Mouse (Mus musculus): ENCODE data around the gene Ccpg1. TPM values are rescaled to one million over a fixed set of nuclear protein-coding genes. Genes with fewer than 3 reads are reported as not detected.

Ccpg1 gene
- polyA plus RNA-seq, 1 experiment from 2014 or later: 17.1 TPM

DNA sequence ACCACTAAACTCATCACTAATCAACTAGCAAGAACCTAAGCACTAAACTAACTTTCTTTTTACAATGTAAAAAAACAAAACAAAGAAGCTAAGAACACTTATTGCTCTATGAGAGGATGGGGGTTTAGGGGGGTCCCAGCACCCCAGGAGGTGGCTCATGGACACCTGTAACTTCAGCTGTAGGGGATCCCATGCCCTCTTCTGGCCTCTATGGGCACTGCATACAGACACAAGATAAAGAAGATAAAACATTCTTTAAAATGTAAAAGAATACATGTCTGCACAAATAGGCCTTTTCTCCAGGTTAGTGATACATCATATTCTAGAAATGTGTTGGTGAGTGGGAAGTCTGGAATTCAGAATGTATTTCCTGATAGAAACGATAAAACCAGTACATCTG is 48.2 kb downstream of the Ccpg1 start:
- DNase-seq (ENCODE audit: low spot score): no peak
- Histone ChIP-seq H3K4me1 (no peaks in the 10 kb centered on the region), H3K27me3 (replicated peaks; ENCODE audit: low read depth, poor library complexity, severe bottlenecking) (no peaks in the 10 kb centered on the region), H3K9me3 (no peaks in the 10 kb centered on the region), H3K36me3 (replicated peaks) (peaks cover 63% of the 10 kb centered on the region), H3K27ac (replicated peaks) (no peak overlapping the region), H3K4me3 (no peak overlapping the region)
- WGBS: 100% methylated on average over 1 of the region's 1 CpGs

GRCm38 (mm10) chr9:73039222-73039945 is 54.2 kb downstream of the Ccpg1 start:
- H3K36me3 ChIP-seq (replicated peaks): peaks cover 9% of the 10 kb centered on the region
- H3K27ac ChIP-seq (replicated peaks): peak overlapping the region; percentile 88
- no peaks in the 10 kb centered on the region for H3K9me3 ChIP-seq
- WGBS: under 1% methylated on average over 49 of the region's 49 CpGs
- H3K4me3 ChIP-seq: peak overlapping the region; percentile 89
- no peaks in the 10 kb centered on the region for H3K27me3 ChIP-seq (replicated peaks; ENCODE audit: low read depth, poor library complexity, severe bottlenecking)
- peak; percentile 95 for DNase-seq (ENCODE audit: low spot score)
- H3K4me1 ChIP-seq: peaks cover 22% of the 10 kb centered on the region

DNA sequence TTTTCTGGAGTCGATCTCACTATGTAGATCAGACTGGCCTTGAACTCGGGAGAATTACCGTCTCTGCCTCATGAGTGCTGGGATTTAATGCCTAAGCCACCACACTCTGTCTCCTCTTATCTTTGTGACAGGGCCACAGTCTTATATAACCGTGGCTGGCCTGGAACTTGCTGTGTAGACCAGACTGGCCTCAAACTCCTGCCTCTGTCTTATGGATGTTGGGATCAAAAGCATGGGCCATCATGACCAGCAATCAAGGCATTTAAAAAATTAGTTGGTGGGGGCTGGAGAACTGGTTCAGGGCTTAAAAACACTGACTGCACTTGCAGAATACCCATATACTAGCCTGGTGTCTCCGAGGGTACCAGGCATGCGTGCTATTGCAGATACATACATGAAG is 54.9 kb downstream of the Ccpg1 start, which contains the start of gene Pigb:
Pigb (minus strand) TSS at position 299 of the 400 bp plus-strand sequence.
- Histone ChIP-seq H3K27ac (replicated peaks) (peak within 1 kb of the TSS; percentile 88), H3K4me1 (peaks cover 29% of the 10 kb centered on the region), H3K36me3 (replicated peaks) (peaks cover 4% of the 10 kb centered on the region), H3K27me3 (replicated peaks; ENCODE audit: low read depth, poor library complexity, severe bottlenecking) (peaks cover 2% of the 10 kb centered on the region; the same call in 1 of the 2 replicates), H3K9me3 (no peaks in the 10 kb centered on the region), H3K4me3 (peak within 1 kb of the TSS; percentile 89)
- DNase-seq (ENCODE audit: low spot score): no peak
- 33% methylated on average over 6 of the region's 6 CpGs for WGBS

GRCm38 (mm10) chr9:73044146-73045079 is 59.2 kb downstream of the Ccpg1 start, which contains the start of gene Rab27a:
Gene Rab27a, plus strand, starts transcription at chr9:73044854.
- WGBS: 1% methylated on average over 41 of the region's 41 CpGs
- H3K4me3 ChIP-seq: peak within 1 kb of the TSS; percentile 59
- H3K27ac ChIP-seq (replicated peaks): peak within 1 kb of the TSS; percentile 20
- no peaks in the 10 kb centered on the region for H3K9me3 ChIP-seq
- DNase-seq (ENCODE audit: low spot score): peak; percentile 85
- no peaks in the 10 kb centered on the region for H3K36me3 ChIP-seq (replicated peaks)
- peaks cover 37% of the 10 kb centered on the region for H3K4me1 ChIP-seq
- H3K27me3 ChIP-seq (replicated peaks; ENCODE audit: low read depth, poor library complexity, severe bottlenecking): peaks cover 11% of the 10 kb centered on the region

DNA sequence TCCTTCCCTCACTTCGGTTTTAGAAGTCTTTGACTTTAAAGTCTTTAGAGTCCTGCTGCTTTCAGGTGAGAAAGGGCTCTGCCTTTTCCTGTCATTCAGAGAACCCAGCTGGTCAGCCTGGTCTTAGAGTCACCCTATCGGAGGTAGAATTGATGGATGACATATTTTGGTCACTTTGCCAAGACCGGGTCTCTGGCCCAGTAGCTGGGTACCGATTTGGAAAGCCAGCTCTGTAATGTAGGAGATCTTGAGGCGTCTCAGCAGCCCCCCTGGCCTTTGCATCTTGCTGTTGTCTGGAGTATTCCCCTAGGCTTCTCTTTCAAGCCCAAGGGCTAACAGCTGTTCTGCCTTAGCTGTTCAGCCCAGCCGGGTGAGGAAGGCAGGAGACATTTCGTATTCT is 60.0 kb downstream of the Ccpg1 start:
- 11% methylated on average over 7 of the region's 7 CpGs for WGBS
- H3K4me3 ChIP-seq: peak overlapping the region; percentile 59
- peaks cover 39% of the 10 kb centered on the region for H3K4me1 ChIP-seq
- H3K27me3 ChIP-seq (replicated peaks; ENCODE audit: low read depth, poor library complexity, severe bottlenecking): peaks cover 11% of the 10 kb centered on the region
- H3K27ac ChIP-seq (replicated peaks): no peak overlapping the region
- H3K36me3 ChIP-seq (replicated peaks): no peaks in the 10 kb centered on the region
- peak; percentile 27 for DNase-seq (ENCODE audit: low spot score)
- H3K9me3 ChIP-seq: no peaks in the 10 kb centered on the region

DNA sequence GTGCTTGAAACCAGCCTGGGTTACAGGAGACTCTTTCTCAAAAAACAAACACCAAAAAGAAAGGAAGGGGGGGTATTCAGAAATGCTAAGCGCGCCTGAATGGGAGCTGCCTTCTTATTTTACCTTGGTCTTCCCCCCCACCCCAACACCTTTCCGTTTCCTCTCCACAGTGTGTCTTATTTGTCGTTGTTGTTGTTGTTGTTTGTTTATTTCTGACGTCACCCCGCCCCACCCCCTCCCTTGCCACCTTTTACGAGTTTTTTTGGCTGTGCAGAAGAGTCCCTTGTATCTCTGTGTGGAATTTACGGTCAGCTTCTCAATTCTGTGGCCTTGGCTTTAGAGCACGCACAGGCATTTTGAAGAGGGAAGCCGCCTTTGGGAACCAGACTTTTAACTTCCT is 60.5 kb downstream of the Ccpg1 start:
- DNase-seq (ENCODE audit: low spot score): no peak
- H3K27me3 ChIP-seq (replicated peaks; ENCODE audit: low read depth, poor library complexity, severe bottlenecking): peaks cover 11% of the 10 kb centered on the region
- 73% methylated on average over 10 of the region's 10 CpGs for WGBS
- H3K9me3 ChIP-seq: no peaks in the 10 kb centered on the region
- H3K4me3 ChIP-seq: peak overlapping the region; percentile 59; the same call in 1 of the 2 replicates
- H3K4me1 ChIP-seq: peaks cover 38% of the 10 kb centered on the region
- H3K36me3 ChIP-seq (replicated peaks): no peaks in the 10 kb centered on the region
- no peak overlapping the region for H3K27ac ChIP-seq (replicated peaks)

DNA sequence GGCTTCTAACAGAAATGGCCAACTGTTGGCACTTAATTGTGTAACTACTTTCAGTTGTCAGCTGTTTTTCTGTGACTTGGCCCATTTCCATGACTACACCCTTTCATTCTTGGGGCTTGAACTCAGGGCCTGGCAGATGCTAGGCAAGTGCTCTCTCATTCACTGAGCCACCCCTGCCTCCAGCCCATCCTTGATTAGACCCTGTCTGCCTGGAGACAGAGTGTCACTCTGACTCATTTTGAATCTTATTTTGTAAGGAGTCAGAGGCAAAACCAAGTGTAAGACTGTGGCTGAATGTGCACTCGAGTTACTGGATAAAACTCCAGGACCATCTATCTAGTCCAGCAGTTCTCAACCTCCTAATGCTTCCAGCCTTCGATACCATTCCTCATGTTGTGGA is 62.7 kb downstream of the Ccpg1 start:
- H3K4me3 ChIP-seq: no peak overlapping the region
- DNase-seq (ENCODE audit: low spot score): no peak
- H3K27me3 ChIP-seq (replicated peaks; ENCODE audit: low read depth, poor library complexity, severe bottlenecking): peaks cover 11% of the 10 kb centered on the region
- H3K36me3 ChIP-seq (replicated peaks): no peaks in the 10 kb centered on the region
- 90% methylated on average over 2 of the region's 2 CpGs for WGBS
- no peak overlapping the region for H3K27ac ChIP-seq (replicated peaks)
- peaks cover 38% of the 10 kb centered on the region for H3K4me1 ChIP-seq
- no peaks in the 10 kb centered on the region for H3K9me3 ChIP-seq

DNA sequence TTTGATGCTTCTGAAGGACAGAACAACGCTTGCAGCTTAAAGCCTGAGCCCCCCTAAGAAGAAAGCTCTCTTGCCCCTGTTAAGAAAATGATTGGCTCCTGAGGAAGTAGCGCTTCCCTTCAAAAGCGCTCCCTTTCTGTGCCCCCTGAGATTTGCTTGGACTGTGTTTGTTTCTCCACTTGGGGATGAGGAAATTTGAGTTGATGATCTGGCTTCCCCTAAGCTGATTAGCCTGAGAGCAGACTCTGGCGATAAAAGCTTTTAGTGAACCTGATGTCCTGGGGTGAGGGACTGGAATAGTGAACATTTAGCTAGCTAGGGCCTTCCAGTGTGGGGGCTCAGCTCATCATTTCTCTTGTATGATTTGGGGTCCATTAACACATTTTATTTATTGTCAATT is 63.7 kb downstream of the Ccpg1 start:
- DNase-seq (ENCODE audit: low spot score): no peak
- peaks cover 36% of the 10 kb centered on the region for H3K4me1 ChIP-seq
- H3K27ac ChIP-seq (replicated peaks): no peak overlapping the region
- no peak overlapping the region for H3K4me3 ChIP-seq
- peaks cover 11% of the 10 kb centered on the region for H3K27me3 ChIP-seq (replicated peaks; ENCODE audit: low read depth, poor library complexity, severe bottlenecking)
- WGBS: 7% methylated on average over 4 of the region's 4 CpGs
- no peaks in the 10 kb centered on the region for H3K36me3 ChIP-seq (replicated peaks)
- no peaks in the 10 kb centered on the region for H3K9me3 ChIP-seq

- no peaks in the 10 kb centered on the region for H3K9me3 ChIP-seq
- H3K27me3 ChIP-seq (replicated peaks; ENCODE audit: low read depth, poor library complexity, severe bottlenecking): peaks cover 11% of the 10 kb centered on the region
- no peak overlapping the region for H3K27ac ChIP-seq (replicated peaks)
- H3K36me3 ChIP-seq (replicated peaks): no peaks in the 10 kb centered on the region
- no peak for DNase-seq (ENCODE audit: low spot score)
- H3K4me3 ChIP-seq: no peak overlapping the region
- WGBS: 74% methylated on average over 5 of the region's 5 CpGs
- H3K4me1 ChIP-seq: peaks cover 27% of the 10 kb centered on the region
Observed at GRCm38 (mm10) chr9:73049833-73050232, 64.6 kb downstream of the Ccpg1 start.

- DNase-seq (ENCODE audit: low spot score): no peak
- H3K4me1 ChIP-seq: peaks cover 24% of the 10 kb centered on the region
- H3K4me3 ChIP-seq: no peak overlapping the region
- H3K36me3 ChIP-seq (replicated peaks): no peaks in the 10 kb centered on the region
- peaks cover 3% of the 10 kb centered on the region for H3K27me3 ChIP-seq (replicated peaks; ENCODE audit: low read depth, poor library complexity, severe bottlenecking)
- H3K9me3 ChIP-seq: no peaks in the 10 kb centered on the region
- H3K27ac ChIP-seq (replicated peaks): no peak overlapping the region
- WGBS: 68% methylated on average over 8 of the region's 8 CpGs
Observed at GRCm38 (mm10) chr9:73050606-73051005, 65.4 kb downstream of the Ccpg1 start.

DNA sequence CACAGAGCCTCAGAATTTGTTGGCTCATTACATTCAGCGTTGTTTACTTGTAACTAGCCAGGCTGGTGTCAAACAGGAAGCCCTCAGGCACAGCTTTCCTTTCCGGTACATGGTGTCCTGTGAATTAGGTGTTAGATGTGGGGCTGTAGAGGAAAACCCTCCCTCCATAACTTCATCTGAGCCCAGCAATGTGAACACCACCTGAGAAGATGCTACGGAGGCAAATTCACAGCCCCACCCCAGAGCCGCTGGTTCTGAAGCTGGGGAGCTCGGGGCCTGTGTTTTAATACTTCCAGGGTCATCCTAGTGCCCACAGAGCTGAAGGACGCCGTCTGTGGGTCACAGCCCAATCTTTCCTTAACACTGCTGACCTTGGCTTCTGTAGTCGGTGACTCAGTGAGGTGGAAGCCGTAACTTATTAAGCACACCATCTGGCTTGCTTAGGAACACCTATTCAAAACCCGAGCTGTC is 70.2 kb downstream of the Ccpg1 start:
- 66% methylated on average over 10 of the region's 10 CpGs for WGBS
- H3K27me3 ChIP-seq (replicated peaks; ENCODE audit: low read depth, poor library complexity, severe bottlenecking): no peaks in the 10 kb centered on the region
- no peaks in the 10 kb centered on the region for H3K36me3 ChIP-seq (replicated peaks)
- H3K9me3 ChIP-seq: no peaks in the 10 kb centered on the region
- peaks cover 10% of the 10 kb centered on the region; the same call in 1 of the 2 replicates for H3K4me1 ChIP-seq
- H3K4me3 ChIP-seq: no peak overlapping the region
- DNase-seq (ENCODE audit: low spot score): no peak
- H3K27ac ChIP-seq (replicated peaks): no peak overlapping the region

GRCm38 (mm10) chr9:73059224-73059623 is 74.0 kb downstream of the Ccpg1 start:
- Histone ChIP-seq H3K4me1 (peaks cover 17% of the 10 kb centered on the region), H3K27ac (replicated peaks) (no peak overlapping the region), H3K4me3 (no peak overlapping the region), H3K9me3 (no peaks in the 10 kb centered on the region), H3K27me3 (replicated peaks; ENCODE audit: low read depth, poor library complexity, severe bottlenecking) (no peaks in the 10 kb centered on the region), H3K36me3 (replicated peaks) (no peaks in the 10 kb centered on the region)
- DNase-seq (ENCODE audit: low spot score): no peak
- 90% methylated on average over 4 of the region's 4 CpGs for WGBS

Data from embryonic facial prominence, embryonic 10.5 days (tissue).